Mouse (Mus musculus) kidney, adult 18-20 months (tissue): Measurements from ENCODE around the gene Olfr1240.

Experiments used
- DNase-seq: peaks from one replicate; pipeline ENCODE4 v3.0.0; 2021

The Olfr1240 gene

DNA sequence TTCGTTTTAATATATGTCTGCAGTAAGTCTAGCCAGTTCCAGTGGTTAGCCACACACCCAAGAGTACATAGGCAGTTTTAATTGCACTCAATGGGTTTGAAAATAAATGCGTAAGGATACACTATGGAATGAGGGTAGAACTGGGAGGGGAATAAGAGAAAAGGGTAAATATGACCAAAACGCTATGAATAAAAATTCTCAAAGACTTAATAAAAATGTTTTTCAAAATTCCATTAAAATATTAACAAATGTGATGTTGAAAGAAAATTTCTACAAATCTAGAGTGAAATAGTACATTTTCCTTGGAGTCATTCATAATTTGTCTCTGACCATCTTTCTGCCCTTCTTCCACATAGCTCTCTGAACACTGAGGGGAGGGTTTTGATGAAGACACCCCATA lies at the start of gene Olfr1240:
TSS of gene Olfr1240 (minus strand) at position 101 of the 400 bp plus-strand sequence.
- no peak for DNase-seq

- DNase-seq, result no peak
These were observed 44.2 kb upstream of the Olfr1240 start, which contains the start of gene Olfr1241 for GRCm38 (mm10) chr2:89487026-89487425. TSS of gene Olfr1241 (minus strand) at chr2:89487126.

- no peak for DNase-seq
These were observed 22.5 kb downstream of the Olfr1240 start, which contains the start of gene Olfr1239 for GRCm38 (mm10) chr2:89420307-89420706. TSS of gene Olfr1239 (minus strand) at chr2:89420407.

DNA sequence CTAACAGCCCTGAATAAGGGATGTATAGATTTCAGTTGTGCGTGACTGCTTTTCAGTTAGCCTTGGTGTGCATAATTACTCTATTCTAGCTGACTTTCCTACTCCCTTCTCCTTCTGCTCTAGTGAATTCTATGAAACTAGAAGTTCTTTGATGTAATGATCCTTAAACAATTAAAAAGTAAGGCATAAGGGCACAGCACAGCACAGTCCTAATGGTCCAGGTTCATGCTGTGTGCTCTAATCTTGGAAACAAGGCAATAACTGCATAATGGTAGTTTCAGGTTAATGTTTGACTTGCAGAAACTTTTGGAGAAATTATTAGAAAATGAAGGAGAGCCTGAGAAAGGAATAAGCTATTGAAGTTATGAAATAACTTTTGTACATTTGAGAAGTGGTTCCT lies 28.2 kb downstream of the Olfr1240 start:
- DNase-seq, result no peak

GRCm38 (mm10) chr2:89409576-89409975 lies 33.2 kb downstream of the Olfr1240 start, which contains the start of gene Olfr1238:
TSS of gene Olfr1238 (minus strand) at chr2:89409676.
- no peak for DNase-seq

- DNase-seq, result no peak
These were observed 41.9 kb downstream of the Olfr1240 start for GRCm38 (mm10) chr2:89400882-89401281.
